8 mouse cellular contexts compared by ENCODE assay signal in genomic region chr2:154206908-154207307, GRCm38 (mm10). TPM values are rescaled to one million over a fixed set of nuclear protein-coding genes. Genes with fewer than 3 reads are reported as not detected.
DNase-seq lines count a peak whose midpoint lies in the region; ATAC-seq and TF ChIP-seq lines count a peak whose summit lies in the region.

No protein-coding gene starts in this region.

- no peaks in the 10 kb centered on the region for H3K4me1 ChIP-seq in hindbrain, postnatal 0 days (ENCODE audit: insufficient read depth, low read length)
- H3K4me1 ChIP-seq in hindbrain, embryonic 13.5 days (replicated peaks): no peaks in the 10 kb centered on the region
- H3K4me1 ChIP-seq in E14TG2a.4 (replicated peaks; ENCODE audit: low read depth, low read length): peaks cover 9% of the 10 kb centered on the region
- H3K4me1 ChIP-seq in testis, adult 2 months (ENCODE audit: control insufficient read depth, insufficient read depth, low read length): peaks cover 6% of the 10 kb centered on the region; the same call in 1 of the 2 replicates

- H3K9ac ChIP-seq in hindbrain, postnatal 0 days (replicated peaks; ENCODE audit: low read length): no peak overlapping the region
- no peak overlapping the region for H3K9ac ChIP-seq in hindbrain, embryonic 13.5 days

- peak; percentile 75 for TF ChIP-seq CTCF in hindbrain, postnatal 0 days (IDR thresholded peaks at IDR 0.05; ENCODE audit: low read depth)
- TF ChIP-seq CTCF in E14TG2a.4 (conservative IDR thresholded peaks at IDR 0.05; ENCODE audit: low read length): peak; percentile 99
- TF ChIP-seq CTCF in testis, adult 2 months (IDR thresholded peaks at IDR 0.05; ENCODE audit: control insufficient read depth, insufficient read depth, insufficient replicate concordance, low read depth, low read length): peak; percentile 83; the same call in 1 of the 2 replicates

- 66% methylated on average over 7 of the region's 7 CpGs for WGBS in hindbrain, postnatal 0 days
- WGBS in hindbrain, embryonic 13.5 days: 62% methylated on average over 7 of the region's 7 CpGs

- ATAC-seq in hindbrain, postnatal 0 days: no peak
- no peak for ATAC-seq in hindbrain, embryonic 13.5 days (ENCODE audit: low FRiP score)

- no peak overlapping the region for H3K27ac ChIP-seq in hindbrain, postnatal 0 days
- H3K27ac ChIP-seq in hindbrain, embryonic 13.5 days: no peak overlapping the region
- H3K27ac ChIP-seq in testis, adult 2 months (ENCODE audit: control insufficient read depth, insufficient read depth, low read depth, low read length): no peak overlapping the region

- H3K4me2 ChIP-seq in hindbrain, postnatal 0 days (ENCODE audit: low read depth, low read length): no peak overlapping the region
- H3K4me2 ChIP-seq in hindbrain, embryonic 13.5 days: no peak overlapping the region

- H3K27me3 ChIP-seq in hindbrain, postnatal 0 days (ENCODE audit: insufficient read depth, low read length): no peaks in the 10 kb centered on the region
- H3K27me3 ChIP-seq in hindbrain, embryonic 13.5 days: no peaks in the 10 kb centered on the region
- H3K27me3 ChIP-seq in E14TG2a.4 (ENCODE audit: insufficient read depth, low read length): peaks cover 13% of the 10 kb centered on the region
- H3K27me3 ChIP-seq in testis, adult 2 months (ENCODE audit: control insufficient read depth, insufficient read depth, low read length): no peaks in the 10 kb centered on the region

- no peaks in the 10 kb centered on the region for H3K36me3 ChIP-seq in hindbrain, postnatal 0 days (ENCODE audit: insufficient read depth, low read length)
- H3K36me3 ChIP-seq in hindbrain, embryonic 13.5 days: no peaks in the 10 kb centered on the region
- H3K36me3 ChIP-seq in E14TG2a.4 (ENCODE audit: insufficient read depth, low read length): no peaks in the 10 kb centered on the region
- no peaks in the 10 kb centered on the region for H3K36me3 ChIP-seq in testis, adult 2 months (ENCODE audit: control insufficient read depth, insufficient read depth, low read length)

- H3K4me3 ChIP-seq in hindbrain, postnatal 0 days (ENCODE audit: low read length): no peak overlapping the region
- no peak overlapping the region for H3K4me3 ChIP-seq in hindbrain, embryonic 13.5 days
- H3K4me3 ChIP-seq in E14TG2a.4 (replicated peaks; ENCODE audit: low read length): no peak overlapping the region
- H3K4me3 ChIP-seq in testis, adult 2 months (ENCODE audit: control insufficient read depth, low read depth, low read length): no peak overlapping the region

- DNase-seq in hindbrain, postnatal 0 days (ENCODE audit: low spot score): peak; percentile 44
- DNase-seq in c-Kit-positive CD71-positive TER-119-positive erythroid progenitor cells, embryonic 14.5 days (ENCODE audit: low spot score): peak; percentile 22
- DNase-seq in induced T-regulatory cell, adult 2 months (ENCODE audit: low read depth): peak; percentile 36
- DNase-seq in urinary bladder, adult 18-20 months (ENCODE audit: low spot score in 2 of 2): no peak
- no peak for DNase-seq in right cerebral cortex, postnatal 10 days (ENCODE audit: low spot score in 2 of 2)

- TF ChIP-seq POLR2A in testis, adult 2 months (IDR thresholded peaks at IDR 0.05; ENCODE audit: control insufficient read depth, low read depth, low read length): no peak

- no peaks in the 10 kb centered on the region for H3K9me3 ChIP-seq in hindbrain, postnatal 0 days (ENCODE audit: low read length)
- no peaks in the 10 kb centered on the region for H3K9me3 ChIP-seq in hindbrain, embryonic 13.5 days
- H3K9me3 ChIP-seq in E14TG2a.4 (ENCODE audit: low read length): no peaks in the 10 kb centered on the region

RNA-seq across cellular contexts. Expression of gene Bpifb1, which starts 16.3 kb away (rescaled TPM):
- 0.10 TPM in 1 of 2 replicates, not detected in the other for total RNA-seq in hindbrain, postnatal 0 days (2014; rRNA removed)
- polyA plus RNA-seq in hindbrain, postnatal 0 days (2015; fragmentation: Nextera tagmentation; extraction: Ambion mirVana): 0.26 and 0.35 TPM in 2 replicates
- 0.27 TPM in 1 of 2 replicates, not detected in the other for polyA plus RNA-seq in hindbrain, embryonic 13.5 days (2015; fragmentation: Nextera tagmentation; extraction: Ambion mirVana)
- polyA plus RNA-seq in testis, adult 2 months (2012; rRNA removed): 0.37 and 0.42 TPM in 2 replicates

RNA-seq across cellular contexts. Expression of gene Bpifb5, which starts 16.6 kb away (rescaled TPM):
- total RNA-seq in hindbrain, postnatal 0 days (2014; rRNA removed): 0.29 TPM in 1 of 2 replicates, not detected in the other
- polyA plus RNA-seq in hindbrain, postnatal 0 days (2015; fragmentation: Nextera tagmentation; extraction: Ambion mirVana): 0.34 and 0.35 TPM in 2 replicates
- 0.26 and 0.39 TPM in 2 replicates for polyA plus RNA-seq in hindbrain, embryonic 13.5 days (2015; fragmentation: Nextera tagmentation; extraction: Ambion mirVana)
- 12.7 and 14.1 TPM in 2 replicates for polyA plus RNA-seq in testis, adult 2 months (2012; rRNA removed)

RNA-seq across cellular contexts. Expression of gene Bpifa5, which starts 44.5 kb away (rescaled TPM):
- not detected in 2 replicates for total RNA-seq in hindbrain, postnatal 0 days (2014; rRNA removed)
- polyA plus RNA-seq in hindbrain, postnatal 0 days (2015; fragmentation: Nextera tagmentation; extraction: Ambion mirVana): 0.16 TPM in 1 of 2 replicates, not detected in the other
- polyA plus RNA-seq in hindbrain, embryonic 13.5 days (2015; fragmentation: Nextera tagmentation; extraction: Ambion mirVana): not detected in 2 replicates
- not detected in 2 replicates for polyA plus RNA-seq in testis, adult 2 months (2012; rRNA removed)

RNA-seq across cellular contexts. Expression of gene Bpifb9a, which starts 50.7 kb away (rescaled TPM):
- total RNA-seq in hindbrain, postnatal 0 days (2014; rRNA removed): not detected in 2 replicates
- polyA plus RNA-seq in hindbrain, postnatal 0 days (2015; fragmentation: Nextera tagmentation; extraction: Ambion mirVana): 0.44 TPM in 1 of 2 replicates, not detected in the other
- polyA plus RNA-seq in hindbrain, embryonic 13.5 days (2015; fragmentation: Nextera tagmentation; extraction: Ambion mirVana): not detected in 2 replicates
- not detected in 2 replicates for polyA plus RNA-seq in testis, adult 2 months (2012; rRNA removed)

Comparison
In these comparisons a context has a peak if more than half of its experiments do, and no peak if none do; other contexts are left out.
1. DNase-seq: peak in hindbrain, postnatal 0 days (single experiment), c-Kit-positive CD71-positive TER-119-positive erythroid progenitor cells, embryonic 14.5 days (single experiment) and induced T-regulatory cell, adult 2 months (single experiment); none in urinary bladder, adult 18-20 months (0 of 2) and right cerebral cortex, postnatal 10 days (0 of 2).
2. Peak in every context shown above with its lines, with median percentiles within 50 percentile points of each other: CTCF ChIP-seq.